Mouse (Mus musculus) induced T-regulatory cell, adult 2 months (primary cell): ENCODE results near the gene Prkd2.
A peak's percentile ranks its signal among the peaks of the same experiment; 100 is the strongest.

ENCODE experiments used
- DNase-seq: peaks from one replicate; pipeline ENCODE4 v3.0.0-alpha.2; 2012; ENCODE audit warnings: low read depth

The Prkd2 gene

GRCm38 (mm10) chr7:16842645-16843063 is at the start of gene Prkd2:
Prkd2 (plus strand) TSS chr7:16842902.
- peak; percentile 92 for DNase-seq

GRCm38 (mm10) chr7:16793010-16793725 is 49.5 kb upstream of the Prkd2 start:
- no peak for DNase-seq

- no peak for DNase-seq
These were observed 47.8 kb upstream of the Prkd2 start for GRCm38 (mm10) chr7:16794886-16795285.

GRCm38 (mm10) chr7:16804409-16805028 is 38.2 kb upstream of the Prkd2 start:
- peak; percentile 79 for DNase-seq

- DNase-seq, result peak; percentile 56
These were observed 34.8 kb upstream of the Prkd2 start for GRCm38 (mm10) chr7:16807936-16808335.

GRCm38 (mm10) chr7:16808647-16809046 is 34.1 kb upstream of the Prkd2 start:
- DNase-seq, result no peak

GRCm38 (mm10) chr7:16809739-16810138 is 33.0 kb upstream of the Prkd2 start:
- peak; percentile 74 for DNase-seq

GRCm38 (mm10) chr7:16810399-16810919 is 32.2 kb upstream of the Prkd2 start:
- no peak for DNase-seq

- no peak for DNase-seq
These were observed 31.6 kb upstream of the Prkd2 start for GRCm38 (mm10) chr7:16810920-16811648.

GRCm38 (mm10) chr7:16811649-16812070 is 31.0 kb upstream of the Prkd2 start:
- DNase-seq, result no peak

- DNase-seq, result peak; percentile 57
These were observed 30.2 kb upstream of the Prkd2 start for GRCm38 (mm10) chr7:16812505-16812904.

GRCm38 (mm10) chr7:16815351-16815941 is 27.3 kb upstream of the Prkd2 start, which contains the start of gene Strn4:
Strn4 (plus strand) TSS chr7:16815889.
- peak; percentile 52 for DNase-seq

- DNase-seq, result peak; percentile 90
These were observed 26.6 kb upstream of the Prkd2 start for GRCm38 (mm10) chr7:16816078-16816474.

- peak; percentile 67 for DNase-seq
These were observed 26.1 kb upstream of the Prkd2 start, which contains the start of gene Fkrp for GRCm38 (mm10) chr7:16816475-16817122. Fkrp (minus strand) TSS chr7:16816732.

GRCm38 (mm10) chr7:16817693-16818092 is 25.0 kb upstream of the Prkd2 start:
- no peak for DNase-seq

- no peak for DNase-seq
These were observed 22.9 kb upstream of the Prkd2 start for GRCm38 (mm10) chr7:16819794-16820193.

- DNase-seq, result no peak
These were observed 22.4 kb upstream of the Prkd2 start for GRCm38 (mm10) chr7:16820271-16820763.

GRCm38 (mm10) chr7:16821091-16821490 is 21.6 kb upstream of the Prkd2 start:
- DNase-seq, result no peak

GRCm38 (mm10) chr7:16821669-16822101 is 21.0 kb upstream of the Prkd2 start:
- no peak for DNase-seq

- no peak for DNase-seq
These were observed 19.0 kb upstream of the Prkd2 start for GRCm38 (mm10) chr7:16823734-16824133.

GRCm38 (mm10) chr7:16825785-16826184 is 16.9 kb upstream of the Prkd2 start:
- peak; percentile 87 for DNase-seq
